Mouse (Mus musculus): ENCODE data around the gene Tnfrsf13b. TPM values are rescaled to one million over a fixed set of nuclear protein-coding genes. Genes with fewer than 3 reads are reported as not detected.
"Not testable (repeated sequence)": the region's sequence is repeated elsewhere in the genome, so short reads cannot be mapped to it uniquely, and the experiment has no call there.

Tnfrsf13b gene
- total and polyA plus RNA-seq, 2 experiments: 0.65 to 0.91 TPM

DNA sequence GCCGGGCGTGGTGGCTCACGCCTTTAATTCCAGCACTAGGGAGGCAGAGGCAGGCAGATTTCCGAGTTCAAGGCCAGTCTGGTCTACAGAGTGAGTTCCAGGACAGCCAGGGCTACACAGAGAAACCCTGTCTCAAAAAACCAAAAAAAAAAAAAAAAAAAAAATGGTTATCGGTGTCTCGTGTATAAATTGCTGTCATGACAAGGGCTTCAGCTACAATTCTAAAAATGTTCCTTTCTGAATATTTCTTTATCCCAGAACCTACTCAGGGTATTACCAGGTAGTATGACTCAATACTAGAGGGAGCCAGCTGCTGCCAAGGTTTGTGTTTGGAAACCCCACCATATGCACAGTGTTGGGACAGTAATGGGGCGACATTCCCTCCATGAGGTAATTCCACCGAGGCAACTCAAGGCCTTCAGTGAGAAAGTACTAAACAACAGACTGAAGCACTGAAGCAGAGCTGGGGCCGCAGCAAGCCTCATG, 4.2 kb upstream of the Tnfrsf13b start:
- DNase-seq (ENCODE audit: extremely low read depth, low read depth, low spot score): no peak
- H3K27me3 ChIP-seq (ENCODE audit: control insufficient read depth, insufficient read depth, low read length): no peaks in the 10 kb centered on the region
- no peak overlapping the region for H3K9ac ChIP-seq (ENCODE audit: low read depth, low read length)
- H3K4me1 ChIP-seq (ENCODE audit: control insufficient read depth, insufficient read depth, low read length): no peaks in the 10 kb centered on the region
- no peak for TF ChIP-seq POLR2A (IDR thresholded peaks at IDR 0.05; ENCODE audit: extremely low read depth, insufficient read depth, low read length)
- TF ChIP-seq CTCF (IDR thresholded peaks at IDR 0.05; ENCODE audit: low read depth, low read length): no peak
- no peaks in the 10 kb centered on the region for H3K79me2 ChIP-seq (ENCODE audit: control insufficient read depth, insufficient read depth, low read length)
- H3K4me3 ChIP-seq (ENCODE audit: insufficient read depth, low read depth, low read length): no peak overlapping the region
- 82% methylated on average over 9 of the region's 9 CpGs for WGBS
- H3K27ac ChIP-seq (replicated peaks; ENCODE audit: insufficient read depth, low read depth, low read length): no peak overlapping the region
- H3K36me3 ChIP-seq (ENCODE audit: control insufficient read depth, insufficient read depth, low read length): no peaks in the 10 kb centered on the region

DNA sequence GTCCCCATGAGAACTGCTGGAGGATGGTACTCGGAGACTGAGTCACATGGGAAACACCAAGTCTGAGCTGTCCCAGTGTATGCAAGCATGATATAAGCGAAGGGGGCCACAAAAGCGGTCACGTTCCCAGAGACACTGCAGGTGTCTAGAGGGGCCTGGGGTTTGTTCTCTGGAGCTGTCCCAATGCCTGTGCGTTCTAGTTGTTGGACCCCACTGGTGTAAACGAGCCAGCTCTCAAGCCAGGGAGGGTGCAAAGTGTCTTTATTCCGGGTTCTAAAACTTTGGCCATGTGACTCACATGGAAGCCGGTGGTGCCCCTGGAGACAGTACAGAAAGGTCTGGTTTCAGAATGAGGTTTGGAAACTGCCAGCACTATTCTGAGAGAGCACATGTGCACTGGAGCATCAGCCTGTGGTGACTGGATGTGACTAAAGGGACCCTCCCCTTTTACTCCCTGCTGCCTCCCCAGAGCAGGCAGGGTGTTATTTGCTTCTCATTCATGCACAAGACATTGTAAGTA, 3.7 kb upstream of the Tnfrsf13b start:
- no peaks in the 10 kb centered on the region for H3K27me3 ChIP-seq (ENCODE audit: control insufficient read depth, insufficient read depth, low read length)
- TF ChIP-seq CTCF (IDR thresholded peaks at IDR 0.05; ENCODE audit: low read depth, low read length): no peak
- no peak for TF ChIP-seq POLR2A (IDR thresholded peaks at IDR 0.05; ENCODE audit: extremely low read depth, insufficient read depth, low read length)
- H3K4me3 ChIP-seq (ENCODE audit: insufficient read depth, low read depth, low read length): no peak overlapping the region
- H3K4me1 ChIP-seq (ENCODE audit: control insufficient read depth, insufficient read depth, low read length): no peaks in the 10 kb centered on the region
- H3K9ac ChIP-seq (ENCODE audit: low read depth, low read length): no peak overlapping the region
- H3K27ac ChIP-seq (replicated peaks; ENCODE audit: insufficient read depth, low read depth, low read length): no peak overlapping the region
- no peaks in the 10 kb centered on the region for H3K36me3 ChIP-seq (ENCODE audit: control insufficient read depth, insufficient read depth, low read length)
- no peak for DNase-seq (ENCODE audit: extremely low read depth, low read depth, low spot score)
- 93% methylated on average over 8 of the region's 8 CpGs for WGBS
- no peaks in the 10 kb centered on the region for H3K79me2 ChIP-seq (ENCODE audit: control insufficient read depth, insufficient read depth, low read length)

DNA sequence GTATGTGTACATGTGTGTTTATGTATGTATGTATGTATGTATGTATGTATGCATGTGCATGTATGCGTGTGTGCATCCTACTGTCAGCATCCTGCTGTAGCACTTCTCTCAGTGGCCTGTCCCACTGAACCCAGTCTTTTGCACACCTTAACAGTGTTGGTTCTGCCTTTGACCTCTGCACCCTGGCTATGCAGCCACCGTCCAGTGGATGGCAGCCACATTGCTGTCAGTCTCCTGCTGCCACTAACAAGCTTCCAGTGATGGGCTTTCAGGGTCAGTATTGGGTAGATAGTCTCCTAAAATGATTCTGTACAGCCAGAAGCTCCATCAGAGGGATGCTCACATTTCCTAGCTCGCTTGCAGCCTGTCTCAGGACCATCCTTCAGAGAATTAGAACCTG, 2.7 kb upstream of the Tnfrsf13b start:
- TF ChIP-seq POLR2A (IDR thresholded peaks at IDR 0.05; ENCODE audit: extremely low read depth, insufficient read depth, low read length) (no peak), CTCF (IDR thresholded peaks at IDR 0.05; ENCODE audit: low read depth, low read length) (no peak)
- Histone ChIP-seq H3K27ac (replicated peaks; ENCODE audit: insufficient read depth, low read depth, low read length) (no peak overlapping the region), H3K4me3 (ENCODE audit: insufficient read depth, low read depth, low read length) (no peak overlapping the region), H3K9ac (ENCODE audit: low read depth, low read length) (no peak overlapping the region), H3K36me3 (ENCODE audit: control insufficient read depth, insufficient read depth, low read length) (no peaks in the 10 kb centered on the region), H3K79me2 (ENCODE audit: control insufficient read depth, insufficient read depth, low read length) (no peaks in the 10 kb centered on the region), H3K27me3 (ENCODE audit: control insufficient read depth, insufficient read depth, low read length) (no peaks in the 10 kb centered on the region), H3K4me1 (ENCODE audit: control insufficient read depth, insufficient read depth, low read length) (no peaks in the 10 kb centered on the region)
- 70% methylated on average over 3 of the region's 3 CpGs for WGBS
- DNase-seq (ENCODE audit: extremely low read depth, low read depth, low spot score): no peak

DNA sequence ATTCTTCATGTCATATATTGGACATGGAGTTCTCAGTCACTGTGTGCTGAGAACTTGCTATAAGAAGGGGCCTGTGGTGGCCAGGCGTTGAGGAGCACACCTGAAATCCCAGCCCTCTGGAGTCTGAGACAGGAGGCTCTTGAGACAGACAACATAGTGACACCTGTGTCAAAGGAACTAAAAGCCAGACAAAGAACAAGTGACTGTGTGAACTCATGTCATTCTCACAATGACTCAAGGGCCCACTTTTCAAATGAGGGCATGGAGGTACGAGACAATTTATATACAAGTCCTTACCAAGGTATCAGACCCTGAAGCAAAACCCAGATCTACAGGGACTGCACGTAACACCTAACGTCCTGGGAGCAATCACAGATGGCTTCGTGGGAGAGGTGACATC, 585 bp upstream of the Tnfrsf13b start:
- 88% methylated on average over 5 of the region's 5 CpGs for WGBS
- H3K4me3 ChIP-seq (ENCODE audit: insufficient read depth, low read depth, low read length): no peak overlapping the region
- TF ChIP-seq POLR2A (IDR thresholded peaks at IDR 0.05; ENCODE audit: extremely low read depth, insufficient read depth, low read length): no peak
- no peak for TF ChIP-seq CTCF (IDR thresholded peaks at IDR 0.05; ENCODE audit: low read depth, low read length)
- no peaks in the 10 kb centered on the region for H3K27me3 ChIP-seq (ENCODE audit: control insufficient read depth, insufficient read depth, low read length)
- no peak for DNase-seq (ENCODE audit: extremely low read depth, low read depth, low spot score)
- no peak overlapping the region for H3K9ac ChIP-seq (ENCODE audit: low read depth, low read length)
- no peaks in the 10 kb centered on the region for H3K36me3 ChIP-seq (ENCODE audit: control insufficient read depth, insufficient read depth, low read length)
- no peaks in the 10 kb centered on the region for H3K4me1 ChIP-seq (ENCODE audit: control insufficient read depth, insufficient read depth, low read length)
- H3K79me2 ChIP-seq (ENCODE audit: control insufficient read depth, insufficient read depth, low read length): no peaks in the 10 kb centered on the region
- H3K27ac ChIP-seq (replicated peaks; ENCODE audit: insufficient read depth, low read depth, low read length): no peak overlapping the region

DNA sequence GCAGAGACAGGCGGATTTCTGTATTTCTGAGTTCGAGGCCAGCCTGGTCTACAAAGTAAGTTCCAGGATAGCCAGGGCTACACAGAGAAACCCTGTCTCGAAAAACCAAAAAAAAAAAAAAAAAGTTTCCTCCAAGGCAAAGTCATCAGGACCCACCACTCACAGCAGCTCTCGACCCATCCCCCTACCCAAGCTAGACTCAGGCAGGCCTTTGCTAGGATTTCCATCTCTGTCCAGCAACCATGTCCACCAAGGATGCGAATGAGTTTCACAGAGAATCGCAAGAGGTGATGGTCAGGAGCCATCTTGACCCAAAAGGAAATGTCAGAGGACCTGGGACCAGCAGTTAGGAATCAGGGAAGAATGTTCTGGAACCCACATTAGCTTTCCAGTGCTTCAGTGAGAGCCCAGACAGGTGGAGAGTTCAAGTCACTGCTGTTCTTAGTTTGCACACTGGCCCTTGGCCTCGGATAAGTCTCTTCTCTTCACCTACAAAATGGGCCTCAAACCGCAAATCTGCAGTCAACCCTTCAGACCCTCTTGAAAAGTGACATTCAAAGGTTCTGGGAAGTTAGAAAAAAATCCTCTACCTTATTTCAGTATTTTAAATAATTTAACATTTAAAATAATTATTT, 983 bp downstream of the Tnfrsf13b start:
- Histone ChIP-seq H3K27me3 (ENCODE audit: control insufficient read depth, insufficient read depth, low read length) (no peaks in the 10 kb centered on the region), H3K36me3 (ENCODE audit: control insufficient read depth, insufficient read depth, low read length) (no peaks in the 10 kb centered on the region), H3K4me1 (ENCODE audit: control insufficient read depth, insufficient read depth, low read length) (no peaks in the 10 kb centered on the region), H3K4me3 (ENCODE audit: insufficient read depth, low read depth, low read length) (no peak overlapping the region), H3K27ac (replicated peaks; ENCODE audit: insufficient read depth, low read depth, low read length) (no peak overlapping the region), H3K9ac (ENCODE audit: low read depth, low read length) (no peak overlapping the region), H3K79me2 (ENCODE audit: control insufficient read depth, insufficient read depth, low read length) (no peaks in the 10 kb centered on the region)
- no peak for TF ChIP-seq CTCF (IDR thresholded peaks at IDR 0.05; ENCODE audit: low read depth, low read length)
- TF ChIP-seq POLR2A (IDR thresholded peaks at IDR 0.05; ENCODE audit: extremely low read depth, insufficient read depth, low read length): no peak
- DNase-seq (ENCODE audit: extremely low read depth, low read depth, low spot score): no peak
- 91% methylated on average over 8 of the region's 8 CpGs for WGBS

DNA sequence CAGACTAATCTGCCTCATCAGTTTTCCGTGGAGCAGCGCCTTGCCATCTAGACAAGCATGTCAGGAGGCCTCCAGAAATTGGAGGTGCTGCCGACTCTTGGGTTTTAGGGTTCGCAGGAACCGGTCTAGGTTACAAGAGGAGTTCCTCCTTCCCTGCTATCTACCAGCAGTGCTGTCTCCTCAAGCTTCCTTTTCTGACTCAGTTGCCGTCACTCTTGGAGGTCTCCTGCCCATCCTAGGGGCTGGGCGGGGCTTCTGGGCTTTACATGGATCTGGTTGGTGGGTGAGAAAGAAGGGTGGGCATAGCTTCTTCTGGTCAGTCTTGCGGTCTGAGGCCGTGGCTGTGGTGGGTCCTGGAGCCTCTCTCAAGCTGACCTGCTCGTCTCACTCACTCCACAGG, 2.8 kb downstream of the Tnfrsf13b start:
- no peaks in the 10 kb centered on the region for H3K4me1 ChIP-seq (ENCODE audit: control insufficient read depth, insufficient read depth, low read length)
- no peak overlapping the region for H3K4me3 ChIP-seq (ENCODE audit: insufficient read depth, low read depth, low read length)
- DNase-seq (ENCODE audit: extremely low read depth, low read depth, low spot score): no peak
- TF ChIP-seq CTCF (IDR thresholded peaks at IDR 0.05; ENCODE audit: low read depth, low read length) (no peak), POLR2A (IDR thresholded peaks at IDR 0.05; ENCODE audit: extremely low read depth, insufficient read depth, low read length) (no peak)
- no peak overlapping the region for H3K9ac ChIP-seq (ENCODE audit: low read depth, low read length)
- no peaks in the 10 kb centered on the region for H3K27me3 ChIP-seq (ENCODE audit: control insufficient read depth, insufficient read depth, low read length)
- no peaks in the 10 kb centered on the region for H3K79me2 ChIP-seq (ENCODE audit: control insufficient read depth, insufficient read depth, low read length)
- no peaks in the 10 kb centered on the region for H3K36me3 ChIP-seq (ENCODE audit: control insufficient read depth, insufficient read depth, low read length)
- WGBS: 54% methylated on average over 10 of the region's 10 CpGs
- H3K27ac ChIP-seq (replicated peaks; ENCODE audit: insufficient read depth, low read depth, low read length): no peak overlapping the region

DNA sequence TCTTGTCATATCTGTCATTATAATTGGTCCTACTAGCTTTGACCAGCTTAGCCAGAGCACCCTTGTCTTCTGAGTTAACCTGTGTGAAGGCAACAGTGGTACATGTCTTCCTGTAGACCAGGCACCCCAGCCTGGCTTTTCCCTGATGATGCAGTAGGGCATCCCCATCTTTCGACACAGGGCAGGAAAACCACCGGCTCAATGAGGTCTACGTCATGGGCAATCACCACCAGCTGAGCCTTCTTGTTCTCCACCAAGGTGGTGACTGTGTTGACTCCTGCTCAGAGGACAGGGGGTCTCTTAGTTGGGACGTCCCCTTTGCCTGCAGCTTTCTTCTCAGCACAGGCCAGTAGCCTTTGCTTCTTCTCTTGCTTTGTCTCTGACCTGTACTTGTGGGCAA, 4.1 kb downstream of the Tnfrsf13b start:
- DNase-seq (ENCODE audit: extremely low read depth, low read depth, low spot score); H3K27me3 ChIP-seq (ENCODE audit: control insufficient read depth, insufficient read depth, low read length); H3K27ac ChIP-seq (replicated peaks; ENCODE audit: insufficient read depth, low read depth, low read length); H3K9ac ChIP-seq (ENCODE audit: low read depth, low read length); H3K79me2 ChIP-seq (ENCODE audit: control insufficient read depth, insufficient read depth, low read length); H3K4me3 ChIP-seq (ENCODE audit: insufficient read depth, low read depth, low read length); H3K4me1 ChIP-seq (ENCODE audit: control insufficient read depth, insufficient read depth, low read length); H3K36me3 ChIP-seq (ENCODE audit: control insufficient read depth, insufficient read depth, low read length): not testable (repeated sequence)
- WGBS: 88% methylated on average over 4 of the region's 4 CpGs

All from liver, adult 2 months (tissue).